Mouse (Mus musculus) limb, embryonic 14.5 days (tissue): ENCODE results near the gene Cep112. TPM values are rescaled to one million over a fixed set of nuclear protein-coding genes. Genes with fewer than 3 reads are reported as not detected.

Source experiments
- ATAC-seq: fragments of 200-750 bp; cut with Nextera tagmentation; 2 replicates; pipeline ENCODE4 v1.8.0; 2017; ENCODE audit warnings: low read depth, moderate number of reproducible peaks, moderate TSS enrichment; ENCODE audit not compliant: low FRiP score
- DNase-seq: peaks from one replicate; pipeline ENCODE4 v3.0.0-alpha.2; 2015; ENCODE audit warnings: low spot score
- H3K27ac ChIP-seq: fragments of 300-500 bp; sonication (generic); replicated peaks from 2 replicates; pipeline ENCODE4 v1.5.1; 2014; ENCODE audit warnings: low read depth, mild to moderate bottlenecking, low read length, moderate library complexity, mixed read lengths
- H3K27me3 ChIP-seq: fragments of 300-500 bp; sonication (generic); 2 replicates; pipeline ENCODE4 v1.6.1; 2014; ENCODE audit warnings: low read length, mixed read lengths; ENCODE audit not compliant: control insufficient read depth, insufficient read depth
- H3K36me3 ChIP-seq: fragments of 300-500 bp; sonication (generic); 2 replicates; pipeline ENCODE4 v1.6.1; 2014; ENCODE audit warnings: mild to moderate bottlenecking, low read length, moderate library complexity, mixed read lengths; ENCODE audit not compliant: control insufficient read depth, insufficient read depth
- H3K4me1 ChIP-seq: fragments of 300-500 bp; sonication (generic); 2 replicates; pipeline ENCODE4 v1.6.1; 2014; ENCODE audit warnings: antibody characterized with exemption, low read length, mixed read lengths; ENCODE audit not compliant: control insufficient read depth, insufficient read depth
- H3K4me2 ChIP-seq: fragments of 300-500 bp; sonication (generic); replicated peaks from 2 replicates; pipeline ENCODE4 v1.6.1; 2014; ENCODE audit warnings: low read depth, mild to moderate bottlenecking, low read length, moderate library complexity; ENCODE audit not compliant: severe bottlenecking
- H3K4me3 ChIP-seq: fragments of 300-500 bp; sonication (generic); replicated peaks from 2 replicates; pipeline ENCODE4 v1.5.1; 2014; ENCODE audit warnings: low read length
- H3K9ac ChIP-seq: fragments of 300-500 bp; sonication (generic); 2 replicates; pipeline ENCODE4 v1.6.1; 2014; ENCODE audit warnings: mild to moderate bottlenecking, low read depth, low read length, moderate library complexity; ENCODE audit not compliant: severe bottlenecking
- H3K9me3 ChIP-seq: fragments of 300-500 bp; sonication (generic); 2 replicates; pipeline ENCODE4 v1.6.1; 2016; ENCODE audit warnings: low read length; ENCODE audit not compliant: control insufficient read depth
- POLR2A ChIP-seq: fragments of 200-500 bp; IDR thresholded peaks from 2 replicates; pipeline ENCODE4 v1.8.0; 2012; ENCODE audit warnings: inconsistent platforms, mild to moderate bottlenecking, moderate library complexity, borderline replicate concordance; ENCODE audit not compliant: insufficient read depth, insufficient read length; ENCODE audit errors: extremely low read depth
- WGBS: fragments of 180-500 bp; shearing (Covaris S2); extraction: QIAGEN DNeasy Blood & Tissue Kit; methylation state at CpG from one replicate; pipeline ENCODE4 v1.1.7; 2014; 5-methylcytosine and 5-hydroxymethylcytosine counted together
- polyA plus RNA-seq, 2 experiments: library from polyadenylated mRNA; depleted of rRNA in 1 of 2; stranded (reverse) in 1 of 2; unstranded in 1 of 2; fragments of >200 nt; fragmentation: Nextera tagmentation in 1 of 2; extraction: Ambion mirVana in 1 of 2; gene quantifications; 2 replicates each; pipeline versions ENCODE4 v1.2.1 to v1.2.3; 2012 to 2014

Gene Cep112
- polyA plus RNA-seq, 2 experiments: 9.0 to 17.3 TPM

GRCm38 (mm10) chr11:108476226-108476625, 51.2 kb downstream of the Cep112 start:
- no peaks in the 10 kb centered on the region for H3K9me3 ChIP-seq
- no peak for TF ChIP-seq POLR2A
- no peak for DNase-seq
- ATAC-seq: no peak
- no peak overlapping the region for H3K4me2 ChIP-seq
- no peaks in the 10 kb centered on the region; the same call in 1 of the 2 replicates for H3K36me3 ChIP-seq
- no peaks in the 10 kb centered on the region for H3K4me1 ChIP-seq
- no peak overlapping the region for H3K9ac ChIP-seq
- no peak overlapping the region for H3K4me3 ChIP-seq
- WGBS: 86% methylated on average over 1 of the region's 1 CpGs
- no peaks in the 10 kb centered on the region for H3K27me3 ChIP-seq
- no peak overlapping the region for H3K27ac ChIP-seq

- H3K4me2 ChIP-seq: no peak overlapping the region
- DNase-seq (no peak), ATAC-seq (no peak)
- 40% methylated on average over 4 of the region's 4 CpGs for WGBS
- no peak overlapping the region for H3K9ac ChIP-seq
- no peaks in the 10 kb centered on the region for H3K9me3 ChIP-seq
- H3K36me3 ChIP-seq: 0 out of 2 replicates have a peak, but pooled peaks cover 3% of the 10 kb centered on the region
- no peaks in the 10 kb centered on the region for H3K27me3 ChIP-seq
- no peak overlapping the region for H3K4me3 ChIP-seq
- TF ChIP-seq POLR2A: no peak
- no peaks in the 10 kb centered on the region for H3K4me1 ChIP-seq
- H3K27ac ChIP-seq: no peak overlapping the region
Observed at GRCm38 (mm10) chr11:108483976-108484375, 59.0 kb downstream of the Cep112 start.

GRCm38 (mm10) chr11:108488256-108488655, 63.3 kb downstream of the Cep112 start:
- 73% methylated on average over 2 of the region's 2 CpGs for whole genome bisulfite sequencing
- no peak overlapping the region for H3K9ac ChIP-seq
- H3K4me3 ChIP-seq: no peak overlapping the region
- H3K4me1 ChIP-seq: no peaks in the 10 kb centered on the region
- ATAC-seq: no peak
- no peak overlapping the region for H3K27ac ChIP-seq
- TF ChIP-seq POLR2A: no peak
- DNase-seq: no peak
- H3K27me3 ChIP-seq: no peaks in the 10 kb centered on the region
- H3K36me3 ChIP-seq: 0 out of 2 replicates have a peak, but pooled peaks cover 3% of the 10 kb centered on the region
- no peak overlapping the region for H3K4me2 ChIP-seq
- H3K9me3 ChIP-seq: no peaks in the 10 kb centered on the region

- ATAC-seq: no peak
Observed at GRCm38 (mm10) chr11:108489863-108490262, 64.9 kb downstream of the Cep112 start.

GRCm38 (mm10) chr11:108508190-108508589, 83.2 kb downstream of the Cep112 start:
- Histone ChIP-seq H3K36me3 (0 out of 2 replicates have a peak, but pooled peaks cover 4% of the 10 kb centered on the region), H3K9ac (no peak overlapping the region), H3K9me3 (no peaks in the 10 kb centered on the region), H3K4me1 (no peaks in the 10 kb centered on the region), H3K27ac (no peak overlapping the region), H3K4me2 (no peak overlapping the region), H3K27me3 (no peaks in the 10 kb centered on the region), H3K4me3 (no peak overlapping the region)
- 90% methylated on average over 5 of the region's 5 CpGs for WGBS
- ATAC-seq (no peak), DNase-seq (no peak)
- TF ChIP-seq POLR2A: no peak

More at GRCm38 (mm10) chr11:108489863-108490262, 64.9 kb downstream of the Cep112 start:
- H3K9ac ChIP-seq: no peak overlapping the region
- H3K9me3 ChIP-seq: no peaks in the 10 kb centered on the region
- H3K4me1 ChIP-seq: no peaks in the 10 kb centered on the region
- no peak for DNase-seq
- H3K27ac ChIP-seq: no peak overlapping the region
- no peak for TF ChIP-seq POLR2A
- H3K27me3 ChIP-seq: no peaks in the 10 kb centered on the region
- no peak overlapping the region for H3K4me2 ChIP-seq
- 87% methylated on average over 4 of the region's 4 CpGs for WGBS
- no peak overlapping the region for H3K4me3 ChIP-seq
- H3K36me3 ChIP-seq: 0 out of 2 replicates have a peak, but pooled peaks cover 3% of the 10 kb centered on the region
